Mouse (Mus musculus) brain, adult 2 months (tissue): ENCODE data around the gene Man1c1.

ENCODE experiments used
- DNase-seq: peaks from one replicate; pipeline ENCODE4 v3.0.0; 2011; ENCODE audit warnings: low read depth, low spot score

Man1c1 gene

GRCm38 (mm10) chr4:134724974-134725373 lies 20.9 kb upstream of the Man1c1 start:
- no peak for DNase-seq

GRCm38 (mm10) chr4:134723251-134723650 lies 19.2 kb upstream of the Man1c1 start:
- DNase-seq, result no peak

- DNase-seq, result peak; percentile 48
Observed at GRCm38 (mm10) chr4:134721076-134721475, 17.0 kb upstream of the Man1c1 start.

GRCm38 (mm10) chr4:134720371-134720770 lies 16.3 kb upstream of the Man1c1 start:
- DNase-seq, result no peak

- DNase-seq, result no peak
Observed at GRCm38 (mm10) chr4:134719489-134719888, 15.4 kb upstream of the Man1c1 start.

GRCm38 (mm10) chr4:134713937-134714336 lies 9.8 kb upstream of the Man1c1 start:
- DNase-seq, result peak; percentile 92

GRCm38 (mm10) chr4:134705311-134705710 lies 1.2 kb upstream of the Man1c1 start:
- no peak for DNase-seq

- no peak for DNase-seq
Observed at GRCm38 (mm10) chr4:134704590-134704989, 500 bp upstream of the Man1c1 start.

- DNase-seq, result no peak
Observed at GRCm38 (mm10) chr4:134702981-134703834, 882 bp downstream of the Man1c1 start.

GRCm38 (mm10) chr4:134701934-134702333 lies 2.2 kb downstream of the Man1c1 start:
- peak; percentile 91 for DNase-seq

- DNase-seq, result no peak
Observed at GRCm38 (mm10) chr4:134700911-134701310, 3.2 kb downstream of the Man1c1 start.

- DNase-seq, result peak; percentile 65
Observed at GRCm38 (mm10) chr4:134693202-134693940, 10.7 kb downstream of the Man1c1 start.

- no peak for DNase-seq
Observed at GRCm38 (mm10) chr4:134692388-134692787, 11.7 kb downstream of the Man1c1 start.

GRCm38 (mm10) chr4:134686022-134686661 lies 17.9 kb downstream of the Man1c1 start:
- no peak for DNase-seq

- no peak for DNase-seq
Observed at GRCm38 (mm10) chr4:134684637-134685338, 19.3 kb downstream of the Man1c1 start.

- no peak for DNase-seq
Observed at GRCm38 (mm10) chr4:134683892-134684291, 20.2 kb downstream of the Man1c1 start.

GRCm38 (mm10) chr4:134683008-134683407 lies 21.1 kb downstream of the Man1c1 start:
- peak; percentile 75 for DNase-seq

- peak; percentile 61 for DNase-seq
Observed at GRCm38 (mm10) chr4:134682423-134682822, 21.7 kb downstream of the Man1c1 start.

- DNase-seq, result no peak
Observed at GRCm38 (mm10) chr4:134681819-134682218, 22.3 kb downstream of the Man1c1 start.

GRCm38 (mm10) chr4:134677556-134678508 lies 26.3 kb downstream of the Man1c1 start:
- DNase-seq, result peak; percentile 94
